Mouse (Mus musculus): ENCODE measurements around the gene Vmn1r50. TPM values are rescaled to one million over a fixed set of nuclear protein-coding genes. Genes with fewer than 3 reads are reported as not detected.
"Not testable (repeated sequence)": the region's sequence is repeated elsewhere in the genome, so short reads cannot be mapped to it uniquely, and the experiment has no call there.

The Vmn1r50 gene
- polyA plus RNA-seq (2015; fragmentation: Nextera tagmentation; extraction: Ambion mirVana) = not detected in 2 replicates

- no peak for DNase-seq
- Histone ChIP-seq H3K9me3 (replicated peaks) (no peaks in the 10 kb centered on the region), H3K27me3 (no peaks in the 10 kb centered on the region), H3K36me3 (no peaks in the 10 kb centered on the region), H3K9ac (no peak within 1 kb of the TSS), H3K4me3 (replicated peaks) (no peak within 1 kb of the TSS), H3K27ac (no peak within 1 kb of the TSS), H3K4me1 (replicated peaks) (no peaks in the 10 kb centered on the region), H3K4me2 (no peak within 1 kb of the TSS)
- WGBS (ENCODE audit: insufficient replicate concordance) = 36% methylated on average over 2 of the region's 2 CpGs
- ATAC-seq (ENCODE audit: low read depth) = no peak
Observed at GRCm38 (mm10) chr6:90101130-90101529, at the start of gene Vmn1r50. Vmn1r50 (plus strand) TSS chr6:90101430.

- ATAC-seq (ENCODE audit: low read depth) (no peak), DNase-seq (no peak)
- Histone ChIP-seq H3K27ac (no peak within 1 kb of the TSS), H3K4me3 (replicated peaks) (no peak within 1 kb of the TSS), H3K4me2 (no peak within 1 kb of the TSS), H3K27me3 (no peaks in the 10 kb centered on the region), H3K36me3 (no peaks in the 10 kb centered on the region), H3K4me1 (replicated peaks) (no peaks in the 10 kb centered on the region), H3K9me3 (replicated peaks) (0 out of 2 replicates have a peak, but pooled peaks cover 7% of the 10 kb centered on the region), H3K9ac (no peak within 1 kb of the TSS)
- 48% methylated on average over 4 of the region's 4 CpGs for WGBS (ENCODE audit: insufficient replicate concordance)
Observed at GRCm38 (mm10) chr6:90078406-90078805, 22.8 kb upstream of the Vmn1r50 start, which contains the start of gene Vmn1r49. Vmn1r49 (minus strand) TSS chr6:90078506.

- Histone ChIP-seq H3K9me3 (replicated peaks) (no peaks in the 10 kb centered on the region), H3K4me3 (replicated peaks) (no peak overlapping the region), H3K9ac (no peak overlapping the region), H3K27ac (no peak overlapping the region), H3K36me3 (no peaks in the 10 kb centered on the region), H3K27me3 (no peaks in the 10 kb centered on the region), H3K4me2 (no peak overlapping the region), H3K4me1 (replicated peaks) (no peaks in the 10 kb centered on the region)
- DNase-seq (no peak), ATAC-seq (ENCODE audit: low read depth) (no peak)
- WGBS (ENCODE audit: insufficient replicate concordance) = 67% methylated on average over 2 of the region's 2 CpGs
Observed at GRCm38 (mm10) chr6:90100566-90100965, 664 bp upstream of the Vmn1r50 start.

GRCm38 (mm10) chr6:90122296-90122695, 21.1 kb downstream of the Vmn1r50 start, which contains the start of gene Vmn1r51:
Vmn1r51 (plus strand) TSS chr6:90122596.
- H3K36me3 ChIP-seq; H3K4me3 ChIP-seq (replicated peaks); H3K9ac ChIP-seq; DNase-seq; H3K27me3 ChIP-seq; H3K4me2 ChIP-seq; ATAC-seq (ENCODE audit: low read depth); H3K4me1 ChIP-seq (replicated peaks); H3K9me3 ChIP-seq (replicated peaks); H3K27ac ChIP-seq: not testable (repeated sequence)
- WGBS (ENCODE audit: insufficient replicate concordance) = 51% methylated on average over 1 of the region's 1 CpGs

Other genes with a start within 250 kb of the Vmn1r50 start
- gene Vmn1r42, start 225.0 kb upstream of the Vmn1r50 start, polyA plus RNA-seq (2015; fragmentation: Nextera tagmentation; extraction: Ambion mirVana) = not detected in 2 replicates
- not detected in 2 replicates for gene Vmn1r43, start 225.0 kb upstream of the Vmn1r50 start, polyA plus RNA-seq (2015; fragmentation: Nextera tagmentation; extraction: Ambion mirVana)
- not detected in 2 replicates for gene Vmn1r44, start 217.8 kb upstream of the Vmn1r50 start, polyA plus RNA-seq (2015; fragmentation: Nextera tagmentation; extraction: Ambion mirVana)
- not detected in 2 replicates for gene Vmn1r45, start 160.8 kb upstream of the Vmn1r50 start, polyA plus RNA-seq (2015; fragmentation: Nextera tagmentation; extraction: Ambion mirVana)
- not detected in 2 replicates for gene Vmn1r46, start 132.1 kb upstream of the Vmn1r50 start, polyA plus RNA-seq (2015; fragmentation: Nextera tagmentation; extraction: Ambion mirVana)
- gene Vmn1r47, start 85.3 kb upstream of the Vmn1r50 start, polyA plus RNA-seq (2015; fragmentation: Nextera tagmentation; extraction: Ambion mirVana) = not detected in 2 replicates
- not detected in 2 replicates for gene Vmn1r48, start 64.6 kb upstream of the Vmn1r50 start, polyA plus RNA-seq (2015; fragmentation: Nextera tagmentation; extraction: Ambion mirVana)
- gene Vmn1r49, start 22.9 kb upstream of the Vmn1r50 start, polyA plus RNA-seq (2015; fragmentation: Nextera tagmentation; extraction: Ambion mirVana) = not detected in 2 replicates
- gene Vmn1r51, start 21.2 kb downstream of the Vmn1r50 start, polyA plus RNA-seq (2015; fragmentation: Nextera tagmentation; extraction: Ambion mirVana) = not detected in 2 replicates
- gene Vmn1r52, start 73.4 kb downstream of the Vmn1r50 start, polyA plus RNA-seq (2015; fragmentation: Nextera tagmentation; extraction: Ambion mirVana) = not detected in 2 replicates
- not detected in 2 replicates for gene V1ra8, start 101.4 kb downstream of the Vmn1r50 start, polyA plus RNA-seq (2015; fragmentation: Nextera tagmentation; extraction: Ambion mirVana)
- gene Vmn1r53, start 123.0 kb downstream of the Vmn1r50 start, polyA plus RNA-seq (2015; fragmentation: Nextera tagmentation; extraction: Ambion mirVana) = not detected in 2 replicates
- gene Vmn1r54, start 144.9 kb downstream of the Vmn1r50 start, polyA plus RNA-seq (2015; fragmentation: Nextera tagmentation; extraction: Ambion mirVana) = not detected in 2 replicates
- not detected in 2 replicates for gene BC048671, start 199.8 kb downstream of the Vmn1r50 start, polyA plus RNA-seq (2015; fragmentation: Nextera tagmentation; extraction: Ambion mirVana)
- gene Chst13, start 223.8 kb downstream of the Vmn1r50 start, polyA plus RNA-seq (2015; fragmentation: Nextera tagmentation; extraction: Ambion mirVana) = 16.9 and 17.2 TPM in 2 replicates
- 6.3 and 7.9 TPM in 2 replicates for gene Uroc1, start 231.9 kb downstream of the Vmn1r50 start, polyA plus RNA-seq (2015; fragmentation: Nextera tagmentation; extraction: Ambion mirVana)

Data from liver, embryonic 13.5 days (tissue).